16 mouse cellular contexts compared by ENCODE assay signal in genomic region chr5:75085906-75086305, GRCm38 (mm10). TPM values are rescaled to one million over a fixed set of nuclear protein-coding genes. Genes with fewer than 3 reads are reported as not detected.
"Had no signal": no experiment of that assay in that cellular context is flagged by ENCODE, and none has a peak within 500 bp of the region (broad histone marks: within the 10 kb centered on the region; RNA-seq: fewer than 3 reads in every experiment).

No protein-coding gene starts in this region.

- H3K4me3 ChIP-seq: kidney, embryonic 15.5 days; limb, embryonic 10.5 days; liver, embryonic 15.5 days had no signal

- H3K4me2 ChIP-seq: kidney, embryonic 15.5 days; liver, embryonic 11.5 days; liver, embryonic 15.5 days had no signal

- H3K9ac ChIP-seq: kidney, embryonic 15.5 days; liver, embryonic 15.5 days had no signal

- H3K36me3 ChIP-seq: kidney, embryonic 15.5 days; limb, embryonic 10.5 days; liver, embryonic 15.5 days had no signal

- H3K4me1 ChIP-seq: liver, embryonic 15.5 days had no signal

- H3K27ac ChIP-seq: kidney, embryonic 15.5 days; limb, embryonic 10.5 days; liver, embryonic 15.5 days had no signal

- H3K9me3 ChIP-seq: kidney, embryonic 15.5 days; limb, embryonic 10.5 days; liver, embryonic 15.5 days had no signal

- DNase-seq: kidney, postnatal 14 days; lung, adult 2 months; lung, postnatal 36 days; spleen, adult 18-20 months; thymus, adult 18-20 months; thymus, postnatal 14 days had no signal

- ATAC-seq: lung, postnatal 0 days had no signal

RNA-seq across cellular contexts. Expression of gene Gsx2, which starts 10.5 kb away (rescaled TPM):
- total RNA-seq: megakaryocyte progenitor cell, adult 5-6 weeks; neutrophil, adult 5-6 weeks had no signal
- polyA plus RNA-seq: kidney, embryonic 15.5 days; large intestine, adult 2 months; limb, embryonic 10.5 days; limb, embryonic 14.5 days; liver, embryonic 11.5 days; liver, embryonic 15.5 days; lung, adult 2 months; lung, postnatal 0 days; stomach, embryonic 14.5 days had no signal
